Comparison of ENCODE assay signal across 9 mouse cellular contexts in genomic region chr7:16859902-16860651, GRCm38 (mm10). TPM values are rescaled to one million over a fixed set of nuclear protein-coding genes. Genes with fewer than 3 reads are reported as not detected.
DNase-seq lines count a peak whose midpoint lies in the region; ATAC-seq and TF ChIP-seq lines count a peak whose summit lies in the region.
"Had no signal": no experiment of that assay in that cellular context is flagged by ENCODE, and none has a peak within 500 bp of the region (broad histone marks: within the 10 kb centered on the region; RNA-seq: fewer than 3 reads in every experiment).

No protein-coding gene starts in this region.

- no peaks in the 10 kb centered on the region for H3K4me1 ChIP-seq in heart, embryonic 12.5 days (replicated peaks)
- no peaks in the 10 kb centered on the region for H3K4me1 ChIP-seq in limb, embryonic 11.5 days (ENCODE audit: control insufficient read depth, insufficient read depth, low read length)
- no peaks in the 10 kb centered on the region for H3K4me1 ChIP-seq in spleen, adult 2 months (ENCODE audit: control insufficient read depth, insufficient read depth, insufficient read length)
- H3K4me1 ChIP-seq: neural tube, embryonic 13.5 days had no signal

- no peak for ATAC-seq in heart, embryonic 12.5 days (ENCODE audit: insufficient number of reproducible peaks, low FRiP score)
- ATAC-seq in limb, embryonic 11.5 days (ENCODE audit: insufficient number of reproducible peaks, low FRiP score, low TSS enrichment, low read depth) = no peak
- no peak for ATAC-seq in erythroid progenitor cell, adult 5-6 weeks (replicated peaks; ENCODE audit: low FRiP score, poor library complexity, severe bottlenecking)

- peak; percentile 60 for DNase-seq in heart, adult 8-10 months (ENCODE audit: low spot score)
- DNase-seq in urinary bladder, postnatal 14 days (ENCODE audit: low spot score) = peak; percentile 56
- no peak for DNase-seq in urinary bladder, postnatal 4 days (ENCODE audit: low spot score in 2 of 2)
- DNase-seq in cerebellum, postnatal 25 days = peak; percentile 61 to 83
- DNase-seq in limb, embryonic 11.5 days (ENCODE audit: low spot score) = peak; percentile 85
- DNase-seq in spleen, adult 2 months (ENCODE audit: low read depth in 1 of 2, low spot score in 2 of 2) = peak in 1 of 2 experiments; percentile 51

- H3K9ac ChIP-seq in heart, embryonic 12.5 days = no peak overlapping the region
- H3K9ac ChIP-seq in limb, embryonic 11.5 days (ENCODE audit: low read length) = no peak overlapping the region
- H3K9ac ChIP-seq: neural tube, embryonic 13.5 days had no signal

- H3K4me2 ChIP-seq in heart, embryonic 12.5 days = no peak overlapping the region
- no peak overlapping the region for H3K4me2 ChIP-seq in limb, embryonic 11.5 days (ENCODE audit: low read depth, severe bottlenecking)
- H3K4me2 ChIP-seq: neural tube, embryonic 13.5 days had no signal

- no peak for TF ChIP-seq POLR2A in spleen, adult 2 months (IDR thresholded peaks at IDR 0.05; ENCODE audit: low read depth, low read length)

- no peaks in the 10 kb centered on the region for H3K27me3 ChIP-seq in heart, embryonic 12.5 days (replicated peaks)
- H3K27me3 ChIP-seq in limb, embryonic 11.5 days (ENCODE audit: control insufficient read depth, insufficient read depth, low read length) = no peaks in the 10 kb centered on the region
- H3K27me3 ChIP-seq in spleen, adult 2 months (ENCODE audit: control insufficient read depth, insufficient read depth, low read length) = no peaks in the 10 kb centered on the region
- H3K27me3 ChIP-seq: neural tube, embryonic 13.5 days had no signal

- 33% methylated on average over 5 of the region's 5 CpGs for WGBS in heart, embryonic 12.5 days
- WGBS in limb, embryonic 11.5 days = 36% methylated on average over 5 of the region's 5 CpGs
- 48% methylated on average over 5 of the region's 5 CpGs for WGBS in spleen, adult 2 months

- H3K27ac ChIP-seq in heart, embryonic 12.5 days (ENCODE audit: poor library complexity, severe bottlenecking) = no peak overlapping the region
- no peak overlapping the region for H3K27ac ChIP-seq in limb, embryonic 11.5 days (replicated peaks; ENCODE audit: low read depth, low read length)
- H3K27ac ChIP-seq in spleen, adult 2 months (ENCODE audit: insufficient read depth, low read length) = no peak overlapping the region
- H3K27ac ChIP-seq: neural tube, embryonic 13.5 days had no signal

- TF ChIP-seq CTCF in spleen, adult 2 months (IDR thresholded peaks at IDR 0.05; ENCODE audit: extremely low read depth, insufficient read depth, insufficient read length, insufficient replicate concordance) = 0 out of 2 replicates have a peak, but pooled peaks have one; percentile 5

- H3K9me3 ChIP-seq in heart, embryonic 12.5 days (replicated peaks) = no peaks in the 10 kb centered on the region
- H3K9me3 ChIP-seq in limb, embryonic 11.5 days (ENCODE audit: control insufficient read depth, low read length) = no peaks in the 10 kb centered on the region
- H3K9me3 ChIP-seq: neural tube, embryonic 13.5 days had no signal

- H3K4me3 ChIP-seq in heart, embryonic 12.5 days = no peak overlapping the region
- H3K4me3 ChIP-seq in limb, embryonic 11.5 days (ENCODE audit: low read depth, low read length) = no peak overlapping the region
- H3K4me3 ChIP-seq in spleen, adult 2 months (ENCODE audit: extremely low read depth, insufficient read depth, insufficient read length) = no peak overlapping the region
- H3K4me3 ChIP-seq: neural tube, embryonic 13.5 days had no signal

- H3K36me3 ChIP-seq in heart, embryonic 12.5 days = peaks cover 80% of the 10 kb centered on the region
- H3K36me3 ChIP-seq in limb, embryonic 11.5 days (ENCODE audit: control insufficient read depth, insufficient read depth, low read length) = peaks cover 14% of the 10 kb centered on the region
- H3K36me3 ChIP-seq in spleen, adult 2 months (ENCODE audit: control insufficient read depth, insufficient read depth, low read length) = peaks cover 73% of the 10 kb centered on the region

RNA-seq across cellular contexts. Expression of gene Dact3, which starts 15.0 kb away (rescaled TPM):
- total RNA-seq in heart, adult 8-10 months (2022) = 1 to 10 TPM; 8.0 to 9.5 (median 8.6) TPM
- polyA plus RNA-seq in heart, embryonic 12.5 days (2016; fragmentation: Nextera tagmentation; extraction: Ambion mirVana) = 14.3 and 15.2 TPM in 2 replicates
- polyA plus RNA-seq in limb, embryonic 11.5 days (2014; fragmentation: Nextera tagmentation; extraction: Ambion mirVana) = 14.6 and 15.7 TPM in 2 replicates
- polyA plus RNA-seq in spleen, adult 2 months (2012; rRNA removed) = 9.2 and 18.1 TPM in 2 replicates
- total RNA-seq in erythroid progenitor cell, adult 5-6 weeks (2015; ENCODE audit: low replicate concordance) = not detected in 2 replicates
- not detected in 2 replicates for total RNA-seq in erythroid progenitor cell, adult 5-6 weeks (2017; ENCODE audit: low replicate concordance)

RNA-seq across cellular contexts. Expression of gene Prkd2, which starts 17.4 kb away (rescaled TPM):
- 10 to 100 TPM; 13.1 to 16.7 (median 14.8) TPM for total RNA-seq in heart, adult 8-10 months (2022)
- polyA plus RNA-seq in heart, embryonic 12.5 days (2016; fragmentation: Nextera tagmentation; extraction: Ambion mirVana) = 10.8 and 11.8 TPM in 2 replicates
- 16.6 and 16.8 TPM in 2 replicates for polyA plus RNA-seq in limb, embryonic 11.5 days (2014; fragmentation: Nextera tagmentation; extraction: Ambion mirVana)
- polyA plus RNA-seq in spleen, adult 2 months (2012; rRNA removed) = 183 and 205 TPM in 2 replicates
- total RNA-seq in erythroid progenitor cell, adult 5-6 weeks (2015; ENCODE audit: low replicate concordance) = 8.3 and 18.4 TPM in 2 replicates
- 3.8 and 4.9 TPM in 2 replicates for total RNA-seq in erythroid progenitor cell, adult 5-6 weeks (2017; ENCODE audit: low replicate concordance)

RNA-seq across cellular contexts. Expression of gene Gng8, which starts 31.5 kb away (rescaled TPM):
- 1 to 10 TPM; 1.0 to 1.5 (median 1.1) TPM for total RNA-seq in heart, adult 8-10 months (2022)
- polyA plus RNA-seq in heart, embryonic 12.5 days (2016; fragmentation: Nextera tagmentation; extraction: Ambion mirVana) = 2.3 and 4.3 TPM in 2 replicates
- 13.9 and 15.9 TPM in 2 replicates for polyA plus RNA-seq in limb, embryonic 11.5 days (2014; fragmentation: Nextera tagmentation; extraction: Ambion mirVana)
- polyA plus RNA-seq in spleen, adult 2 months (2012; rRNA removed) = 7.9 and 8.6 TPM in 2 replicates
- not detected in 2 replicates for total RNA-seq in erythroid progenitor cell, adult 5-6 weeks (2015; ENCODE audit: low replicate concordance)
- total RNA-seq in erythroid progenitor cell, adult 5-6 weeks (2017; ENCODE audit: low replicate concordance) = not detected in 2 replicates

RNA-seq across cellular contexts. Expression of gene Fkrp, which starts 43.5 kb away (rescaled TPM):
- total RNA-seq in heart, adult 8-10 months (2022) = 10 to 100 TPM; 47.3 to 56.4 (median 53.0) TPM
- 37.6 and 37.8 TPM in 2 replicates for polyA plus RNA-seq in heart, embryonic 12.5 days (2016; fragmentation: Nextera tagmentation; extraction: Ambion mirVana)
- 25.4 and 29.3 TPM in 2 replicates for polyA plus RNA-seq in limb, embryonic 11.5 days (2014; fragmentation: Nextera tagmentation; extraction: Ambion mirVana)
- 28.6 and 36.1 TPM in 2 replicates for polyA plus RNA-seq in spleen, adult 2 months (2012; rRNA removed)
- 6.5 and 7.5 TPM in 2 replicates for total RNA-seq in erythroid progenitor cell, adult 5-6 weeks (2015; ENCODE audit: low replicate concordance)
- 4.9 and 19.6 TPM in 2 replicates for total RNA-seq in erythroid progenitor cell, adult 5-6 weeks (2017; ENCODE audit: low replicate concordance)

RNA-seq across cellular contexts. Expression of gene Strn4, which starts 44.4 kb away (rescaled TPM):
- 10 to 100 TPM; 47.9 to 61.2 (median 49.1) TPM for total RNA-seq in heart, adult 8-10 months (2022)
- polyA plus RNA-seq in heart, embryonic 12.5 days (2016; fragmentation: Nextera tagmentation; extraction: Ambion mirVana) = 97.4 and 103 TPM in 2 replicates
- 125 and 128 TPM in 2 replicates for polyA plus RNA-seq in limb, embryonic 11.5 days (2014; fragmentation: Nextera tagmentation; extraction: Ambion mirVana)
- 121 and 148 TPM in 2 replicates for polyA plus RNA-seq in spleen, adult 2 months (2012; rRNA removed)
- total RNA-seq in erythroid progenitor cell, adult 5-6 weeks (2015; ENCODE audit: low replicate concordance) = 75.0 and 87.2 TPM in 2 replicates
- 76.9 and 128 TPM in 2 replicates for total RNA-seq in erythroid progenitor cell, adult 5-6 weeks (2017; ENCODE audit: low replicate concordance)

Comparison
In these comparisons a context has a peak if more than half of its experiments do, and no peak if none do; other contexts are left out.
1. DNase-seq: peak in heart, adult 8-10 months (single experiment), urinary bladder, postnatal 14 days (single experiment), cerebellum, postnatal 25 days (2 of 2) and limb, embryonic 11.5 days (single experiment); none in urinary bladder, postnatal 4 days (0 of 2).
2. RNA of gene Prkd2, which starts 17.4 kb away (polyA plus RNA-seq): 183 to 205 TPM in spleen, adult 2 months; 16.6 to 16.8 TPM in limb, embryonic 11.5 days and 10.8 to 11.8 TPM in heart, embryonic 12.5 days; every median in the first group is over 10 times any median in the second.